Mouse (Mus musculus) midbrain, embryonic 16.5 days (tissue): Measurements from ENCODE around the gene Rassf1. TPM values are rescaled to one million over a fixed set of nuclear protein-coding genes. Genes with fewer than 3 reads are reported as not detected.

ENCODE experiments used
- ATAC-seq: fragments of 200-750 bp; cut with Nextera tagmentation; 2 replicates; pipeline ENCODE4 v1.8.0; 2017; ENCODE audit warnings: moderate TSS enrichment
- H3K27ac ChIP-seq: fragments of 300-500 bp; sonication (generic); 2 replicates; pipeline ENCODE4 v1.5.1; 2014; ENCODE audit warnings: mild to moderate bottlenecking, low read length, mixed read lengths
- H3K27me3 ChIP-seq: fragments of 300-500 bp; sonication (generic); 2 replicates; pipeline ENCODE4 v1.6.1; 2014; ENCODE audit warnings: low read depth, low read length, mixed read lengths; ENCODE audit not compliant: control insufficient read depth, insufficient read depth
- H3K36me3 ChIP-seq: fragments of 300-500 bp; sonication (generic); 2 replicates; pipeline ENCODE4 v1.6.1; 2014; ENCODE audit warnings: mild to moderate bottlenecking, low read length, moderate library complexity, mixed read lengths; ENCODE audit not compliant: control insufficient read depth, insufficient read depth
- H3K4me1 ChIP-seq: fragments of 300-500 bp; sonication (generic); 2 replicates; pipeline ENCODE4 v1.6.1; 2014; ENCODE audit warnings: mild to moderate bottlenecking, low read length, mixed read lengths; ENCODE audit not compliant: control insufficient read depth, insufficient read depth
- H3K4me2 ChIP-seq: fragments of 300-500 bp; sonication (generic); 2 replicates; pipeline ENCODE4 v1.6.1; 2014; ENCODE audit warnings: mild to moderate bottlenecking, low read length, mixed read lengths
- H3K4me3 ChIP-seq: fragments of 300-500 bp; sonication (generic); 2 replicates; pipeline ENCODE4 v1.5.1; 2014; ENCODE audit warnings: low read depth, mild to moderate bottlenecking, low read length, moderate library complexity, mixed read lengths
- H3K9ac ChIP-seq: fragments of 300-500 bp; sonication (generic); 2 replicates; pipeline ENCODE4 v1.6.1; 2014; ENCODE audit warnings: low read depth, low read length, mixed read lengths
- H3K9me3 ChIP-seq: fragments of 300-500 bp; sonication (generic); replicated peaks from 2 replicates; pipeline ENCODE4 v1.6.1; 2014; ENCODE audit warnings: mild to moderate bottlenecking, low read length, mixed read lengths; ENCODE audit not compliant: control insufficient read depth, poor library complexity, severe bottlenecking
- WGBS: fragments of 180-500 bp; shearing (Covaris S2); extraction: QIAGEN DNeasy Blood & Tissue Kit; methylation state at CpG from one replicate; pipeline ENCODE4 v1.1.7; 2014; 5-methylcytosine and 5-hydroxymethylcytosine counted together
- polyA plus RNA-seq: library from polyadenylated mRNA; unstranded; fragments of >200 nt; fragmentation: Nextera tagmentation; extraction: Ambion mirVana; gene quantifications from 2 replicates; pipeline ENCODE4 v1.2.1, GENCODE M21; 2015

Gene Rassf1
- polyA plus RNA-seq, 1 experiment from 2014 or later = 49.4 TPM

GRCm38 (mm10) chr9:107520331-107520730 lies 31.0 kb upstream of the Rassf1 start:
- Histone ChIP-seq H3K4me3 (no peak overlapping the region), H3K4me1 (peaks cover 12% of the 10 kb centered on the region), H3K27me3 (peaks cover 7% of the 10 kb centered on the region), H3K9me3 (no peaks in the 10 kb centered on the region), H3K36me3 (peaks cover 10% of the 10 kb centered on the region), H3K4me2 (no peak overlapping the region), H3K27ac (no peak overlapping the region), H3K9ac (no peak overlapping the region)
- 25% methylated on average over 6 of the region's 6 CpGs for WGBS
- no peak for ATAC-seq

GRCm38 (mm10) chr9:107521190-107521589 lies 30.2 kb upstream of the Rassf1 start:
- WGBS = 53% methylated on average over 5 of the region's 5 CpGs
- Histone ChIP-seq H3K9ac (peak overlapping the region; percentile 21; the same call in 1 of the 2 replicates), H3K4me1 (peaks cover 12% of the 10 kb centered on the region), H3K27me3 (peaks cover 10% of the 10 kb centered on the region), H3K4me2 (no peak overlapping the region), H3K9me3 (no peaks in the 10 kb centered on the region), H3K36me3 (peaks cover 10% of the 10 kb centered on the region), H3K4me3 (no peak overlapping the region), H3K27ac (peak overlapping the region; percentile 66; the same call in 1 of the 2 replicates)
- no peak for ATAC-seq

GRCm38 (mm10) chr9:107521711-107522399 lies 29.5 kb upstream of the Rassf1 start:
- 0 out of 2 replicates have a peak overlapping the region, but pooled peaks have one; percentile 1 for H3K4me2 ChIP-seq
- peaks cover 15% of the 10 kb centered on the region for H3K4me1 ChIP-seq
- 24% methylated on average over 25 of the region's 25 CpGs for WGBS
- H3K36me3 ChIP-seq = peaks cover 10% of the 10 kb centered on the region
- peak overlapping the region; percentile 53; the same call in 1 of the 2 replicates for H3K27ac ChIP-seq
- no peak overlapping the region for H3K4me3 ChIP-seq
- ATAC-seq = peak; percentile 12; the same call in 1 of the 2 replicates
- H3K27me3 ChIP-seq = peaks cover 10% of the 10 kb centered on the region
- H3K9ac ChIP-seq = peak overlapping the region; percentile 16; the same call in 1 of the 2 replicates
- H3K9me3 ChIP-seq = no peaks in the 10 kb centered on the region

GRCm38 (mm10) chr9:107522400-107522711 lies 29.0 kb upstream of the Rassf1 start:
- Histone ChIP-seq H3K9ac (peak overlapping the region; percentile 16; the same call in 1 of the 2 replicates), H3K4me1 (peaks cover 17% of the 10 kb centered on the region), H3K27ac (peak overlapping the region; percentile 53; the same call in 1 of the 2 replicates), H3K9me3 (no peaks in the 10 kb centered on the region), H3K4me3 (no peak overlapping the region), H3K4me2 (no peak overlapping the region), H3K36me3 (peaks cover 10% of the 10 kb centered on the region), H3K27me3 (peaks cover 10% of the 10 kb centered on the region)
- ATAC-seq = no peak
- 34% methylated on average over 2 of the region's 2 CpGs for WGBS

GRCm38 (mm10) chr9:107526198-107527026 lies 24.9 kb upstream of the Rassf1 start:
- Histone ChIP-seq H3K27me3 (peaks cover 10% of the 10 kb centered on the region), H3K27ac (no peak overlapping the region), H3K36me3 (peaks cover 3% of the 10 kb centered on the region), H3K4me2 (peak overlapping the region; percentile 53), H3K4me3 (peak overlapping the region; percentile 26), H3K4me1 (peaks cover 14% of the 10 kb centered on the region; the same call in 1 of the 2 replicates), H3K9me3 (no peaks in the 10 kb centered on the region), H3K9ac (peak overlapping the region; percentile 48; the same call in 1 of the 2 replicates)
- peak; percentile 44 for ATAC-seq
- 7% methylated on average over 44 of the region's 44 CpGs for WGBS

GRCm38 (mm10) chr9:107533791-107534407 lies 17.5 kb upstream of the Rassf1 start, which contains the start of gene Tmem115:
TSS of gene Tmem115 (plus strand) at chr9:107533945.
- peak within 1 kb of the TSS; percentile 86 for H3K9ac ChIP-seq
- peaks cover 8% of the 10 kb centered on the region for H3K36me3 ChIP-seq
- peak within 1 kb of the TSS; percentile 69 for H3K27ac ChIP-seq
- H3K4me1 ChIP-seq = peaks cover 21% of the 10 kb centered on the region
- peak within 1 kb of the TSS; percentile 98 for H3K4me2 ChIP-seq
- peak within 1 kb of the TSS; percentile 88 for H3K4me3 ChIP-seq
- no peaks in the 10 kb centered on the region for H3K9me3 ChIP-seq
- no peaks in the 10 kb centered on the region for H3K27me3 ChIP-seq
- peak; percentile 98 for ATAC-seq
- WGBS = under 1% methylated on average over 48 of the region's 48 CpGs

- no peak; the same call in 1 of the 2 replicates for ATAC-seq
- peak overlapping the region; percentile 69 for H3K27ac ChIP-seq
- peak overlapping the region; percentile 88 for H3K4me3 ChIP-seq
- H3K4me1 ChIP-seq = peaks cover 21% of the 10 kb centered on the region
- peak overlapping the region; percentile 98 for H3K4me2 ChIP-seq
- H3K27me3 ChIP-seq = no peaks in the 10 kb centered on the region
- H3K9ac ChIP-seq = peak overlapping the region; percentile 86
- WGBS = under 1% methylated on average over 40 of the region's 40 CpGs
- H3K36me3 ChIP-seq = peaks cover 14% of the 10 kb centered on the region
- H3K9me3 ChIP-seq = no peaks in the 10 kb centered on the region
These were observed 16.8 kb upstream of the Rassf1 start for GRCm38 (mm10) chr9:107534408-107535202.

GRCm38 (mm10) chr9:107538231-107538630 lies 13.1 kb upstream of the Rassf1 start:
- 96% methylated on average over 7 of the region's 7 CpGs for WGBS

More at GRCm38 (mm10) chr9:107538231-107538630, 13.1 kb upstream of the Rassf1 start:
- H3K27me3 ChIP-seq = no peaks in the 10 kb centered on the region
- peaks cover 19% of the 10 kb centered on the region for H3K36me3 ChIP-seq
- no peak overlapping the region for H3K4me2 ChIP-seq
- H3K4me1 ChIP-seq = peaks cover 41% of the 10 kb centered on the region
- H3K4me3 ChIP-seq = no peak overlapping the region
- H3K27ac ChIP-seq = no peak overlapping the region
- no peak for ATAC-seq
- no peaks in the 10 kb centered on the region for H3K9me3 ChIP-seq
- H3K9ac ChIP-seq = no peak overlapping the region
